Mouse (Mus musculus) embryonic facial prominence, embryonic 14.5 days (tissue): ENCODE measurements around the gene Homer1. TPM values are rescaled to one million over a fixed set of nuclear protein-coding genes. Genes with fewer than 3 reads are reported as not detected.
A peak's percentile ranks its signal among the peaks of the same experiment; 100 is the strongest.

Experiments used
- ATAC-seq: fragments of 200-750 bp; cut with Nextera tagmentation; 2 replicates; pipeline ENCODE4 v1.8.0; 2017; ENCODE audit warnings: low read depth, moderate number of reproducible peaks, moderate TSS enrichment
- DNase-seq: peaks from one replicate; pipeline ENCODE4 v3.0.0-alpha.2; 2015; ENCODE audit warnings: low spot score
- H3K27ac ChIP-seq: fragments of 300-500 bp; sonication (generic); replicated peaks from 2 replicates; pipeline ENCODE4 v1.5.1; 2014; ENCODE audit warnings: low read depth, mild to moderate bottlenecking, low read length, moderate library complexity
- H3K27me3 ChIP-seq: fragments of 300-500 bp; sonication (generic); replicated peaks from 2 replicates; pipeline ENCODE4 v1.6.1; 2014; ENCODE audit warnings: low read length; ENCODE audit not compliant: control insufficient read depth, insufficient read depth
- H3K36me3 ChIP-seq: fragments of 300-500 bp; sonication (generic); 2 replicates; pipeline ENCODE4 v1.6.1; 2014; ENCODE audit warnings: low read length, mixed read lengths; ENCODE audit not compliant: control insufficient read depth, insufficient read depth
- H3K4me1 ChIP-seq: fragments of 300-500 bp; sonication (generic); 2 replicates; pipeline ENCODE4 v1.6.1; 2014; ENCODE audit warnings: antibody characterized with exemption, low read length; ENCODE audit not compliant: control insufficient read depth, insufficient read depth
- H3K4me2 ChIP-seq: fragments of 300-500 bp; sonication (generic); 2 replicates; pipeline ENCODE4 v1.6.1; 2014; ENCODE audit warnings: low read depth, mild to moderate bottlenecking, low read length, moderate library complexity, mixed read lengths
- H3K4me3 ChIP-seq: fragments of 300-500 bp; sonication (generic); 2 replicates; pipeline ENCODE4 v1.5.1; 2014; ENCODE audit warnings: low read depth, mild to moderate bottlenecking, low read length
- H3K9ac ChIP-seq: fragments of 300-500 bp; sonication (generic); 2 replicates; pipeline ENCODE4 v1.6.1; 2014; ENCODE audit warnings: low read depth, mild to moderate bottlenecking, low read length, moderate library complexity, mixed read lengths
- H3K9me3 ChIP-seq: fragments of 300-500 bp; sonication (generic); 2 replicates; pipeline ENCODE4 v1.6.1; 2016; ENCODE audit warnings: low read length; ENCODE audit not compliant: control insufficient read depth
- WGBS: fragments of 180-500 bp; shearing (Covaris S2); extraction: QIAGEN DNeasy Blood & Tissue Kit; methylation state at CpG from one replicate; pipeline ENCODE4 v1.1.7; 2014; 5-methylcytosine and 5-hydroxymethylcytosine counted together
- polyA plus RNA-seq: library from polyadenylated mRNA; unstranded; fragments of >200 nt; fragmentation: Nextera tagmentation; extraction: Ambion mirVana; gene quantifications from 2 replicates; pipeline ENCODE4 v1.2.1, GENCODE M21; 2014

Homer1 gene
- polyA plus RNA-seq, 1 experiment from 2014 or later: 9.1 TPM

GRCm38 (mm10) chr13:93423224-93423623 is 123.8 kb downstream of the Homer1 start:
- no peaks in the 10 kb centered on the region for H3K4me1 ChIP-seq
- DNase-seq (no peak), ATAC-seq (no peak)
- no peaks in the 10 kb centered on the region for H3K27me3 ChIP-seq
- 71% methylated on average over 2 of the region's 2 CpGs for WGBS
- H3K9me3 ChIP-seq: no peaks in the 10 kb centered on the region
- H3K4me3 ChIP-seq: no peak overlapping the region
- no peak overlapping the region for H3K9ac ChIP-seq
- 0 out of 2 replicates have a peak, but pooled peaks cover 4% of the 10 kb centered on the region for H3K36me3 ChIP-seq
- no peak overlapping the region for H3K27ac ChIP-seq
- no peak overlapping the region for H3K4me2 ChIP-seq

- no peak overlapping the region for H3K9ac ChIP-seq
- no peak overlapping the region for H3K4me3 ChIP-seq
- peaks cover 10% of the 10 kb centered on the region; the same call in 1 of the 2 replicates for H3K36me3 ChIP-seq
- H3K27ac ChIP-seq: no peak overlapping the region
- ATAC-seq: no peak
- no peaks in the 10 kb centered on the region for H3K9me3 ChIP-seq
- H3K27me3 ChIP-seq: no peaks in the 10 kb centered on the region
- WGBS: 90% methylated on average over 5 of the region's 5 CpGs
- DNase-seq: no peak
- no peak overlapping the region for H3K4me2 ChIP-seq
- no peaks in the 10 kb centered on the region for H3K4me1 ChIP-seq
Measured at GRCm38 (mm10) chr13:93427920-93428876, 128.8 kb downstream of the Homer1 start.

GRCm38 (mm10) chr13:93429205-93429604 is 129.8 kb downstream of the Homer1 start:
- no peak overlapping the region for H3K4me2 ChIP-seq
- H3K9me3 ChIP-seq: no peaks in the 10 kb centered on the region
- DNase-seq (no peak), ATAC-seq (no peak)
- no peaks in the 10 kb centered on the region for H3K27me3 ChIP-seq
- H3K4me1 ChIP-seq: no peaks in the 10 kb centered on the region
- no peak overlapping the region for H3K27ac ChIP-seq
- H3K4me3 ChIP-seq: no peak overlapping the region
- no peak overlapping the region for H3K9ac ChIP-seq
- 75% methylated on average over 1 of the region's 1 CpGs for WGBS
- peaks cover 14% of the 10 kb centered on the region; the same call in 1 of the 2 replicates for H3K36me3 ChIP-seq

GRCm38 (mm10) chr13:93440167-93440566 is 140.7 kb downstream of the Homer1 start:
- ATAC-seq (peak; percentile 53; the same call in 1 of the 2 replicates), DNase-seq (no peak)
- WGBS: 73% methylated on average over 3 of the region's 3 CpGs
- no peak overlapping the region for H3K9ac ChIP-seq
- H3K27me3 ChIP-seq: no peaks in the 10 kb centered on the region
- peaks cover 58% of the 10 kb centered on the region for H3K36me3 ChIP-seq
- H3K4me2 ChIP-seq: no peak overlapping the region
- H3K4me1 ChIP-seq: no peaks in the 10 kb centered on the region
- no peak overlapping the region for H3K27ac ChIP-seq
- H3K4me3 ChIP-seq: no peak overlapping the region
- no peaks in the 10 kb centered on the region for H3K9me3 ChIP-seq

- H3K27ac ChIP-seq: no peak overlapping the region
- peaks cover 51% of the 10 kb centered on the region for H3K36me3 ChIP-seq
- H3K4me1 ChIP-seq: no peaks in the 10 kb centered on the region; the same call in 1 of the 2 replicates
- H3K27me3 ChIP-seq: no peaks in the 10 kb centered on the region
- H3K9ac ChIP-seq: no peak overlapping the region
- no peak overlapping the region for H3K4me3 ChIP-seq
- 84% methylated on average over 6 of the region's 6 CpGs for WGBS
- ATAC-seq (no peak), DNase-seq (no peak)
- H3K9me3 ChIP-seq: no peaks in the 10 kb centered on the region
- H3K4me2 ChIP-seq: no peak overlapping the region
Measured at GRCm38 (mm10) chr13:93453275-93453674, 153.8 kb downstream of the Homer1 start.

Other genes starting within 250 kb of the Homer1 start
- gene Cmya5, start 154.9 kb upstream of the Homer1 start, polyA plus RNA-seq: 1.8 and 3.5 TPM in 2 replicates
- gene Tent2, start 107.2 kb upstream of the Homer1 start, polyA plus RNA-seq: 70.8 and 79.5 TPM in 2 replicates
- gene Jmy, start 200.2 kb downstream of the Homer1 start, polyA plus RNA-seq: 6.2 and 6.8 TPM in 2 replicates